Mouse (Mus musculus) embryonic facial prominence, embryonic 12.5 days (tissue): ENCODE measurements at regions not wholly inside any gene's neighbourhood (a gene's known extent, or its start where the extent isn't known, plus 50 kb on each side); places are given as distances from the start of the nearest gene placed in this dataset.
"Not testable (repeated sequence)": the region's sequence is repeated elsewhere in the genome, so short reads cannot be mapped to it uniquely, and the experiment has no call there.

Experiments used
- ATAC-seq: fragments of 200-750 bp; cut with Nextera tagmentation; 2 replicates; pipeline ENCODE4 v1.8.0; 2017; ENCODE audit not compliant: insufficient number of reproducible peaks, insufficient read depth, low FRiP score, low TSS enrichment
- H3K27ac ChIP-seq: fragments of 300-500 bp; sonication (generic); 2 replicates; pipeline ENCODE4 v1.5.1; 2016; ENCODE audit warnings: mild to moderate bottlenecking
- H3K27me3 ChIP-seq: fragments of 300-500 bp; sonication (generic); 2 replicates; pipeline ENCODE4 v1.6.1; 2016; ENCODE audit warnings: mild to moderate bottlenecking, moderate library complexity
- H3K36me3 ChIP-seq: fragments of 300-500 bp; sonication (generic); 2 replicates; pipeline ENCODE4 v1.6.1; 2016; ENCODE audit warnings: mild to moderate bottlenecking
- H3K4me1 ChIP-seq: fragments of 300-500 bp; sonication (generic); 2 replicates; pipeline ENCODE4 v1.6.1; 2016
- H3K4me2 ChIP-seq: fragments of 300-500 bp; sonication (generic); replicated peaks from 2 replicates; pipeline ENCODE4 v1.6.1; 2016; ENCODE audit warnings: mild to moderate bottlenecking, moderate library complexity
- H3K4me3 ChIP-seq: fragments of 300-500 bp; sonication (generic); 2 replicates; pipeline ENCODE4 v1.5.1; 2016; ENCODE audit warnings: mild to moderate bottlenecking
- H3K9ac ChIP-seq: fragments of 300-500 bp; sonication (generic); 2 replicates; pipeline ENCODE4 v1.6.1; 2016; ENCODE audit warnings: mild to moderate bottlenecking, moderate library complexity
- H3K9me3 ChIP-seq: fragments of 300-500 bp; sonication (generic); 2 replicates; pipeline ENCODE4 v1.6.1; 2016; ENCODE audit warnings: mild to moderate bottlenecking, moderate library complexity
- WGBS: fragments of 180-500 bp; shearing (Covaris S2); methylation state at CpG from one replicate; pipeline ENCODE4 v1.1.7; 2016; 5-methylcytosine and 5-hydroxymethylcytosine counted together

DNA sequence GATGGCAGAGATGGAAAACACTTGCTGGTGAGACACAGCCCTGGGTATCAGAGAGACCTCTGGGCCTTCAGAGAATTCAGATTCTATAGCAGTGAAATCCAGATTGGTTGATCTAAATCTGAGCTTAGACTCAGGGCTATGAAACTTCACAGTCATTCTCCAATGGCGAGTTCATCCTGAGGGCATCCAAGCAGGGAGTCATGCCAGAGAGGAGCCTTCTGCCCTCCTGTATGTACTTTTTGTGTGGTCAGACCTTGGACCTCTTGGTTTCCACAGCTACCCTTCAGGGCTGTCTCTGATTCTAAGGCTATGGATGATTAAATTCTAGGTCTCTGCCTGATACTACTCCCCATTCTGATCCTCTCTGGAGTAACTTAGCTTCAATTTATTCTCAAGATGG lies 122.0 kb upstream of the Mettl15 start:
- H3K27ac ChIP-seq: no peak overlapping the region
- no peaks in the 10 kb centered on the region for H3K9me3 ChIP-seq
- no peak for ATAC-seq
- WGBS: 76% methylated on average over 1 of the region's 1 CpGs
- no peak overlapping the region for H3K4me3 ChIP-seq
- H3K4me1 ChIP-seq: no peaks in the 10 kb centered on the region
- H3K36me3 ChIP-seq: no peaks in the 10 kb centered on the region
- no peak overlapping the region for H3K4me2 ChIP-seq
- H3K27me3 ChIP-seq: no peaks in the 10 kb centered on the region
- H3K9ac ChIP-seq: no peak overlapping the region

DNA sequence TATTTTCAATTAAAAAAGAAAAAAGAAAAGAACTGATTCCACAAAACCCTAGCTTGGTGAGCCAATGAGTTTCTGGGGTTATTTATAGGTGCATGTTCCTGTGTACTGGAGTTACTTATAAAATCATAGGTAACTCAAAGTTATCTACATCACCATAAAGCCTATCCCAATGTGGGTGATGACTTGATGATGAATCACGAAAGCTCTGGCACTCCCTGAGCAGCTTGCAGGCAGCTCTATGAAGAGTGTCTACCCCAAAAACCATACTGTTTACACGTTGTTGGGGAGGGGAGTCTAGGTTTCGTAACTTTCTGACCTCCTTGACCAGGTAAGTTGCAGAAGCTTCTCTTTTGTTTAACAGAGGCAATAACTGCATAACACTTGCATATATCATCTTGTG lies 123.7 kb upstream of the Mettl15 start:
- Histone ChIP-seq H3K4me3 (no peak overlapping the region), H3K9me3 (no peaks in the 10 kb centered on the region), H3K36me3 (no peaks in the 10 kb centered on the region), H3K27ac (no peak overlapping the region), H3K27me3 (no peaks in the 10 kb centered on the region), H3K4me1 (no peaks in the 10 kb centered on the region), H3K4me2 (no peak overlapping the region), H3K9ac (no peak overlapping the region)
- 81% methylated on average over 3 of the region's 3 CpGs for WGBS
- ATAC-seq: no peak

DNA sequence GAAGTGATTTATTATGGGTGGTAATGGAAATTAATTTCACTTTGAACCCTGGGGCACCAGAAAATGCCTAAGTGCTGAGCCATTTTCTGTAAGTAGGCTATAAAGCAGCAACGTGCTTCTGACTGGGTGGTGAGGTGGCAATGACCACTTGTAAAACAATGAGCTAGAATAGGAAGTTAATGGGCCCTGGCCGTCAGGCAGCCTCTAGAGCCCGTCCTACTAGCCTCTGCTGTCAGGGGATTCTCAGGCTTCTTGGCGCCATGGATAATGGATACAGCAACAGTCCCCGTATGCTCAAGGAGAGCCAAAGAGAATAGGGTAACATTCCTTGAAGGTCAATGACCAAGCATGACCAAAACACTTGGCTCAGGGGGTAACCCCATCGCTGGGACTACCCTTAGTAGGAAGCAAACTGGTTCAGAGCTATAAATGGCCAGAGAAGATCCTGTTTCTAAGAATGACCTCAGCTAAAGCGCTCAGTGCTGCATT lies 126.1 kb upstream of the Mettl15 start:
- H3K9me3 ChIP-seq: no peaks in the 10 kb centered on the region
- no peak overlapping the region for H3K4me2 ChIP-seq
- 76% methylated on average over 7 of the region's 7 CpGs for WGBS

DNA sequence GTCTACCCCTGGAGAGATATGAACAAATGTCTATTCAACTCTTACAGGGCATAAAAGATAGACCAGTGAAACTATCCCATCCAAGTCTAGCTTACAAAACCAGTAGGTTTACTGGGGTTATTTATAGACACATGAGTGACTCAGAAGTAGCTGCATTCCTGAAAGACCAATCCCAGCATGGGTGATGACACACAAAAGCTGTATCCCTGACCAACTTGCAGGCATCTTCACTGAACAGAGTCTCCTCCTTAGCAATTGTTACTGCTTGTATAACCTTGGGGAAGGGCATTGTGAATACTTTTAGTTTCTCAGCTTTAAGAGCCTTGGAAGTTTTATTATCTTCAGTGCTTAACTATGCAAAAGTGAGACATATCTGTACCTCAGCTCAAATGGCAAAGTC lies 139.6 kb upstream of the Mettl15 start:
- Histone ChIP-seq H3K36me3 (no peaks in the 10 kb centered on the region), H3K4me2 (no peak overlapping the region), H3K9me3 (no peaks in the 10 kb centered on the region), H3K4me3 (no peak overlapping the region), H3K27ac (no peak overlapping the region), H3K9ac (no peak overlapping the region), H3K4me1 (no peaks in the 10 kb centered on the region), H3K27me3 (no peaks in the 10 kb centered on the region)
- ATAC-seq: no peak

More for the DNA sequence above, 126.1 kb upstream of the Mettl15 start:
- Histone ChIP-seq H3K9ac (no peak overlapping the region), H3K27ac (no peak overlapping the region), H3K36me3 (no peaks in the 10 kb centered on the region), H3K4me3 (no peak overlapping the region), H3K27me3 (no peaks in the 10 kb centered on the region), H3K4me1 (no peaks in the 10 kb centered on the region)
- no peak for ATAC-seq

DNA sequence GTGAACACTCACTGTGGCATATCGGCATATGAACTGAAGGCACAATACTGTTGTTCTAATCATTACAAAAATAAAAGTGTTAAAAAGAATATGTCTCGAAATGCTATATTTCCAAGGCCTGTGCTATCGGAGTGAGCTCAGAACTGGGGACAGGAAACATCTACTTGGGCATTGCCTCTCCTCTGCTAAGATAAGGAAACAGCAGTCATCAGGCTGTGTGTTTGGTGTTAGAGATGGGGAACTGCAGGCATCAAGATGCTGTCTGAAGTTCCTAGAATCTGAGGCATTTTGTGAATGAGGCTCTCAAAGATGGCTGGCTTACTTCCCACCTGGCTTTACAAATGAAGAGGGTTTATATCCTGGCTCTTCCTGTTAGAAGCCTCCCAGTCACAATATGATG lies 150.6 kb upstream of the Mettl15 start:
- Histone ChIP-seq H3K9me3 (no peaks in the 10 kb centered on the region), H3K27ac (no peak overlapping the region), H3K4me1 (no peaks in the 10 kb centered on the region), H3K4me2 (no peak overlapping the region), H3K9ac (no peak overlapping the region), H3K27me3 (no peaks in the 10 kb centered on the region), H3K4me3 (no peak overlapping the region), H3K36me3 (no peaks in the 10 kb centered on the region)
- ATAC-seq: no peak
- WGBS: 88% methylated on average over 3 of the region's 3 CpGs

DNA sequence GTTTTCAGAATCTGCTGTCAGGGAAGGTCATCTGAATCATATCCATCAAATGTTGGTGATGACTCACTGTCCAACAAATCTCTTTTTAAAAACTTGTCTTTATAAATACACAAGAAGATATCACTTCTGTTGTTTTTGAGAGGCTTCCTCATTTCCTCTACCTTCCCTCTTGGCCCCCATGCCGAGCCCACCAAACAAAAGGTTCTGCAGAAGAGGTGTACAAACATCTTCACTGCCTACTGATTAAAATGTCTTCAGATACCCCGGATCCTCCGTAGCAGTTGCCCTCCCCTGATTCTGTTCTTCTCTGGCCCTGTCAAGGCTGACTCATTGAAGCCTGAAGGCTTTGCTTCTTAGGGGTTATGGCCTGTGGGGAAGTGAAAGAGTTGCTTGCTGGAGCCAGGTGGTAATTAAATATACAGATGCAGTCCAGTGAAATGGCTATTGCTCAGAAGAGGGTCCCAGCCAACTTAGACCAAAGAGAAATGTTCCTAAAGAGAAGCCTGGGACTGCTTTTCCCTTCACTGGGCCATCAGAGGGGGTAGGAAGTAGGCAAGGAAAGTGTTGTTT lies 162.1 kb upstream of the Mettl15 start:
- no peak overlapping the region for H3K4me3 ChIP-seq
- no peaks in the 10 kb centered on the region for H3K4me1 ChIP-seq
- no peaks in the 10 kb centered on the region for H3K27me3 ChIP-seq
- 67% methylated on average over 3 of the region's 3 CpGs for WGBS
- no peak overlapping the region for H3K4me2 ChIP-seq
- H3K9me3 ChIP-seq: no peaks in the 10 kb centered on the region
- ATAC-seq: no peak
- H3K27ac ChIP-seq: no peak overlapping the region
- H3K9ac ChIP-seq: no peak overlapping the region
- no peaks in the 10 kb centered on the region for H3K36me3 ChIP-seq

DNA sequence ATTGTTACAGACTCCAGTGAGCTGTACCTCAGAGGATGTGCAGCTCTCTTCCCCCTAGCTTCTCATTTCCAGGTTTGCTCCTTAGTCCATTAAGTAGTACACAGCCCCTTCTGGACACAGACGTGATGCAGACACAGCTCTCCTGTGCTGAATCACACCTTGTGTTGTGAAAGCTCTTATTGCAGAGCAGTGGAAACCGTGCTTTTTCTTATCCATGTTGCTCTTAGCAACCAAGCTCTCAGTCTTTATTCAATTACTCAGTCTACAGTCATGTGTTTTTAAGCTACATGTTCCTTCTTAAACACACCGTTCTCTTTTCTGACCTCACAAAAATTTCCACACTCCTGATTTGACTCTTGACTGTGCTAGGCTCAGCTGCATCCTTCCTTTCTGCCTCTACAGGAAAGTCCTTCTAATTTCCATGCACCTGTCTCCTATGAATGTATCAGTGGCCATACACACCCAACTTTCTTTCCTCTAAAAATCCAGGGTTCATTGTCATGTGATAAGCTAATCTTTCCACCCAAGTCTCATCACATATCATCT lies 163.0 kb upstream of the Mettl15 start:
- no peak overlapping the region for H3K4me2 ChIP-seq
- H3K36me3 ChIP-seq: no peaks in the 10 kb centered on the region
- no peak overlapping the region for H3K9ac ChIP-seq
- no peak for ATAC-seq
- no peak overlapping the region for H3K4me3 ChIP-seq
- H3K9me3 ChIP-seq: no peaks in the 10 kb centered on the region
- H3K27me3 ChIP-seq: no peaks in the 10 kb centered on the region
- no peak overlapping the region for H3K27ac ChIP-seq
- H3K4me1 ChIP-seq: no peaks in the 10 kb centered on the region
- 68% methylated on average over 3 of the region's 3 CpGs for WGBS

DNA sequence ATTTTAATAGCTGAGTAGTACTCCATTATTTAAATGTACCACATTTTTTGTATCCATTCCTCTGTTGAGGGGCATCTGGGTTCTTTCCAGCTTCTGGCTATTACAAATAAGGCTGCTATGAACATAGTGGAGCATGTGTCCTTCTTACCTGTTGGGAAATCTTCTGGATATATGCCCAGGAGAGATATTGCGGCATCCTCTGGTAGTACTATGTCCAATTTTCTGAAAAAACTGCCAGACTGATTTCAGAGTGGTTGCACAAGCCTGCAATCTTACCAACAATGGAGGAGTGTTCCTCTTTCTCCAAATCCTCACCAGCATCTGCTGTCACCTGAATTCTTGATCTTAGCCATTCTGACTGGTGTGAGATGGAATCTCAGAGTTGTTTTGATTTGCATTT lies 181.7 kb upstream of the Mettl15 start:
- not testable (repeated sequence) for H3K27ac ChIP-seq, ATAC-seq, H3K27me3 ChIP-seq, H3K4me2 ChIP-seq, H3K9ac ChIP-seq, H3K9me3 ChIP-seq, H3K36me3 ChIP-seq, H3K4me1 ChIP-seq, H3K4me3 ChIP-seq
- 91% methylated on average over 1 of the region's 1 CpGs for WGBS

DNA sequence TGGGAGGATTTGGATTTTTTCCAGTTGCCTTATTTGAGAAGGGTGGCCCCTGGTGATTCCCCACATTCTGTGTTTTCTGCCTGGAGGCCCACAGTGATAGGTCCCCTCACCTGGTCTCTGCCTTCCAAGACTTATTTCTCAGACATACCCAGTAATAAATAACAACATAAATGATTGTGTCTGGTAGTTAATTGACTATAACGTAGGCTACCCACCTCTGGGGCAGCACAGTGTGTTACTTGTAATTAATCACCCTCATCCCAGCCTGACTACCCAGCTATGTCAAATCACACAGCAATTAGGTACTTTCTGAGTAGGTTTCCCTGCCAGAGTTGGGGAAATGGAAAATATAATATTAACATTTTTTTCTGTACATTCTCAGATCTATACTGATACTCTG lies 190.2 kb upstream of the Bdnf start:
- Histone ChIP-seq H3K9ac (no peak overlapping the region), H3K9me3 (no peaks in the 10 kb centered on the region), H3K27me3 (no peaks in the 10 kb centered on the region), H3K36me3 (no peaks in the 10 kb centered on the region), H3K4me1 (no peaks in the 10 kb centered on the region), H3K27ac (no peak overlapping the region), H3K4me3 (no peak overlapping the region), H3K4me2 (no peak overlapping the region)
- ATAC-seq: no peak
- WGBS: 67% methylated on average over 1 of the region's 1 CpGs

DNA sequence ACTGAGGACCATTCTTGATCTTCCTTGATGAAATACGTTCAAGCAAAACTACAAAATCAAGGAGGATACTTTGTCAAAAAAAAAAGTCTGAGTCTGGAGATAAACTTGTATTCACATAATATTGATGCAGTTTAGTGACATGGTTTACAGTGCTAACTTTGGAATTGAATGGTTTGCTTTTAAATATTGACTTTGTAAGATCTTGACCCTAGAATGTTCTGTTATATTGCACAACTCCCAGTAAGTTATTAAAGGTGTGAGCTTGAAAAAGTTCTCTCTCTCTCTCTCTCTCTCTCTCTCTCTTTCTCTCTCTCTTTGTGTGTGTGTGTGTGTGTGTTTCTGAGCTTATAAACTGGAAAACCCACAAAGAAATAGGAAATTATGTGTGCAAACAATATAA lies 186.9 kb upstream of the Bdnf start:
- no peak for ATAC-seq
- Histone ChIP-seq H3K36me3 (no peaks in the 10 kb centered on the region), H3K4me2 (no peak overlapping the region), H3K27me3 (no peaks in the 10 kb centered on the region), H3K27ac (no peak overlapping the region), H3K4me1 (no peaks in the 10 kb centered on the region), H3K9ac (no peak overlapping the region), H3K4me3 (no peak overlapping the region), H3K9me3 (no peaks in the 10 kb centered on the region)
- 82% methylated on average over 1 of the region's 1 CpGs for WGBS

DNA sequence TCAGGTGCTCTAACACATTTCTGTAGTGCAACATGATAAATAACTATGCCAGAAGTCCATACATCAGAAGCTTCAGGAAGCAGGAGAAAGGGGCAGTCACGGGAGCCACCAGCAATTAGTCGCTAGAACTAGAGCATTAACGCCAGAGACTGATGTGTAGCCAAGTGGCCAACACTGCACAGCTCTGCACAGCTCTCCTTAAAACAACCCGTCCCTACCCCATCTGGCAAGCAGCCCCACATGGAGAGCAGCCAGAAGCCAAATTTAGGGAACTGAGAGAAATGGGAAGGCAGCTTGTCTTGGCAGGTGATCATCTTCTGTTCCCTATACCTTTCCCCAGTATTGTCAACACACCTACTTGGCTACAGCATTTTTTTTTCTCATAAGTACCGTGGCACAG lies 172.3 kb upstream of the Bdnf start:
- H3K36me3 ChIP-seq: no peaks in the 10 kb centered on the region
- WGBS: 57% methylated on average over 5 of the region's 5 CpGs
- no peak overlapping the region for H3K9ac ChIP-seq
- no peak overlapping the region for H3K4me3 ChIP-seq
- peaks cover 4% of the 10 kb centered on the region; the same call in 1 of the 2 replicates for H3K4me1 ChIP-seq
- no peak for ATAC-seq
- no peak overlapping the region for H3K4me2 ChIP-seq
- no peak overlapping the region for H3K27ac ChIP-seq
- H3K9me3 ChIP-seq: no peaks in the 10 kb centered on the region
- H3K27me3 ChIP-seq: no peaks in the 10 kb centered on the region

DNA sequence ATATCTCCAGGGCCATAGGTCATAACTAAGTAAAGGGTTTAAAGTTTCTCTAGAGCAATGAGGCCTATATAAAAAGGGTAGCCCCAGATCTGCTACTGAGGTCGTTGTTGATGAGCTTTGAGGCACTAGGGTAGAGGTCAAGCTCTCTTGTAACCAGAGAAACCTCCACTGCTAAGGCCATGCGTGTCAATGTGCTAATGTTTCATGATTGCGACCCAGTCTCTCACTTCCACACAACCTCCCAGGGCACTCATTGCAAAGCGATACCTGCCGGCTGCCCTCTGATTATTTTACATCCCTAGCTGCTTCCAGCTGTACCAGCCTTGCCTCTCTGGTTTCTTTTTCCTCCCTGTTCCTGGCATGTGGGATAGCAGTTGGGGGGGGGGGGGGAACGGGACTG lies 169.6 kb upstream of the Bdnf start:
- no peak for ATAC-seq
- Histone ChIP-seq H3K9me3 (no peaks in the 10 kb centered on the region), H3K27me3 (no peaks in the 10 kb centered on the region), H3K4me3 (no peak overlapping the region), H3K27ac (no peak overlapping the region), H3K36me3 (no peaks in the 10 kb centered on the region), H3K4me2 (no peak overlapping the region), H3K9ac (no peak overlapping the region), H3K4me1 (peaks cover 4% of the 10 kb centered on the region; the same call in 1 of the 2 replicates)
- 23% methylated on average over 6 of the region's 6 CpGs for WGBS
